Mouse (Mus musculus) adrenal gland, postnatal 4 days (tissue): ENCODE data around the gene Adgrf1. TPM values are rescaled to one million over a fixed set of nuclear protein-coding genes. Genes with fewer than 3 reads are reported as not detected.

ENCODE experiments used
- DNase-seq, 2 experiments: peaks; one replicate each; pipeline ENCODE4 v3.0.0; 2021 to 2022; ENCODE audit warnings: low spot score in 2 of 2, mixed read lengths in 2 of 2
- total RNA-seq, 2 experiments: library from RNA; stranded (reverse); gene quantifications; 2 replicates each; pipeline ENCODE4 v1.2.3; 2021

Gene Adgrf1
- total RNA-seq, 2 experiments from 2014 or later: 0.59 to 0.64 TPM

DNA sequence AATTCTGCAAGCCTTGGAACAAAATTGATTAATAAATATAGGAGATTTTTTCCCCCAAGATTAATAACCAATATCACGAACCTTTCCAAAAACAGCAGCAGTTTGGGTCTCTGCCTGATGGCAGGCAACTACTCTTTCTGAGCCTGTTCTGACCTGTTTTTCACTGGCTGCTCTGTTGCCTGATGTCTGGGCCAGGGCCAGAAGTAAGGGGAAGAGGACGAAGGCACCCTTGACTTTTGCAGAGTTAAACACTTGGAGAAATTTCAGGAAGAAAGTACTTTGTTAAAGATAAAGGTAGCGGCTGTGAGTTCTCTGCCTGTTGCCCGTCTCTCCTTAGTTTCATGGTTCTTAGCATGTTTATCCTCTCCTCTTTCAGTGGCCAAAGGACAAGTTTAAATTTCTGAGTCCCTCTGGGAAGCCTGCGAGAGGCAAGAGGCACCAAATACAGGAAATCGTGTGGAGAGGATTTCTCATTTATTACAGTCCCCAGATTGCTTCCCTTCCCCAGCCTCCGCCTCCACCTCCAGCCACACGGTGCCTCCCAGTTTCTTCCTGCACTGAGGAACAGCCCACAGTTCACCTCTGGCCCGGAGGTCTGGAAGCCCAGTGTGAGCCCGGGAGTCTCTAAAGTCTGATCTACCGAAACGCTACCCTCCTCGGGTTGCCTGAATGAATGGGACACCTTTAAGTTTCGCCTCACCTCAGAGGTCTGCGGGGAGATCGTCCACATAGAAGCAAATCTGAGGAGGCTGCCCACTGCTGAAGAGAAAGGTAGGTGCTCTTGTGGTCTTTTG lies 89.9 kb downstream of the Adgrf1 start, which contains the start of gene Adgrf5:
Gene Adgrf5, plus strand, starts transcription at position 626 of the 794 bp plus-strand sequence.
- no peak for DNase-seq

- no peak for DNase-seq
These were observed 90.9 kb downstream of the Adgrf1 start for GRCm38 (mm10) chr17:43361021-43361420.

DNA sequence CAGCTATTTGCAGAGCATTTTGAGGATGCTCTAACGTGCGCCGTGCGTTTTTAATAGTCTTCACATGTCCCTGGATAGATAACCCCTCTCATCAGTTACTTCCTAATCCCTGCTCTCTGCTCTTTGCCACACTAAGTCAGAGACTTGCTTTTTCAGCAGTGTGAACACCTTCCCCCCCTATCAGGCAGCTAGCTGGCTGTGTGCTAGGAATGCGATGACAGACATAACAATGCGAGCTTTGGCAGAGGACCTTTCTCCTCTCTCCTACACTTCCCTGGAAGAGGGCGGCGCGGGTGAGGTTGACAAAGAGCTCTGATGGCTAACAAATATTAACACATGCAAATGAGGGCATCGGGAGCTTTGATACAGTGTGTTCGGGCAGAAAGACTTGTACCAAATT lies 92.2 kb downstream of the Adgrf1 start:
- no peak for DNase-seq

DNA sequence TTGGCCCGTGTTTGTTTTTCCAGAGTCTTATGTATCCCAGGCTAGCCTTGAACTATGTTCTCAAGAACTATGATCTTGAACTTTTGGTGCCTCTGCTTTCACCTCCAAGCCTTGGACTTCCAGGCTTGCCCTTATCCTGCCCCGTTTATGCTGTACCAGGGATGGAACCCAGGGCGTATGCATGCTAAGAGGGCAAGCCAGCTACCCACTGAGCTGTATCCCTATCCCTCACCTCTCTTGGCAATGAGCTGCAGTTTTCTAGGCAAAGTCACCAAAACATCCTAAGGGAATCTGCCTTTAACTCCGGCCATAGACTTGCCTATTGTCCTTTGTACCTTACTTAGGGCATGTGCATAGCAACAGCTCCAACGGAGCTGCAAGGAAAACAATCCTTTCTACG lies 92.8 kb downstream of the Adgrf1 start:
- DNase-seq: no peak

DNA sequence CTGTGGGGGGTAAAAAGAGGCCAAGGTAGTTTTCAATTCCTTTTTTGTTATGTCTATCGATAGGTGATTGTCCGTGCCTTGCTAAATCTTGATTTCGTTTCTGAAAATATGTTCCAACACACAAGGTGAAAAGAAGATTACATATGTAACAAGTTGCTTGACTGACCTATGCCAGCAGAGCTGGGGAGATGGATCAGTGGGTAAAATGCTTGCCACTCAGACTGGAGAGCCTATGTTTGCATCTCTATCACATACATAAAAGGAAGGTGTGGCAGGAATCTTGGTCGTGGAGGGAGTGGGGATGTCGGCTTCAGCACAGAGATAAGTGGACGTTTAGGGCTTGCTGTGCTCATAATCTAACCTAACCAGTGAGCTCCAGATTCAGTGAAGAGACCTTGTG lies 93.8 kb downstream of the Adgrf1 start:
- no peak for DNase-seq

DNA sequence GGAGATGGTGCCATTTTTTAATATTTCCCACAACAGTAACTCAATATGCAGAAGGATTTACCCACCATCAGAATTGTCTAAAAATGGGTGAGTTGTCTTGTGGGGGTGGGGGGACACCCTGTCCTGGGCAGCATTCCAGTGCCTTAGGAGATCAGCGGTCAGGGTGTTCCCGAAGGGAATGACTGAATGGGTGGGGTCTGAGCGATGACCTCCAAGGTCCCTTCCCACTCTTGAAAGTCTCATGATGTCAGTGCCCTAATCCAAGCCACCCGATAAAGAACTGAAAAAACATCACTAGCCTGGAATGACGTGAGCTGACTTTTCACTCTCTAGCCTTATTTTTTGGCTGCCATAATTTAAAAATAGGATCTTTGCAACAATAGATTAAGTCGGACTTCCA lies 95.2 kb downstream of the Adgrf1 start:
- DNase-seq: no peak

DNA sequence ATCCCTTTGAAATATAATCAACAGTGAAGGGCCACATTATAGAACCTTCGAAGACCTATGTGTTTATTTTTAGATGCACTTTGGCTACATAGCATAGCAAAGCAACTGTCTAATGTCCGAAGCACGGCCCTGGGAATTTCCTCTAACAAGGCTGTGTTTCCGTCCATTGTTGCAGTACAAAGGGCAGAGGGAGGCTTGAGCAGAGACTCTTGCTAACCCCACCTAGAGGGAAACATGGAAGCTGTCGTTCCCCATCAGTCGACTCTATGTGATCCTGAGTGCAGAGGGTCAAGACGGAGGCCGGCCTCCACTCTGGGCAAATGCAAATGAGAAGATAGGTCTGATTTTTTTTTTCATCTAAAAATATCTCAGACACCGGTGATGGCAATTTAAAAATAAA lies 96.4 kb downstream of the Adgrf1 start:
- no peak for DNase-seq

- DNase-seq: no peak
These were observed 98.0 kb downstream of the Adgrf1 start for GRCm38 (mm10) chr17:43368171-43368576.

GRCm38 (mm10) chr17:43372604-43373003 lies 102.5 kb downstream of the Adgrf1 start:
- no peak for DNase-seq

GRCm38 (mm10) chr17:43374020-43374419 lies 103.9 kb downstream of the Adgrf1 start:
- DNase-seq: no peak

Other genes starting within 250 kb of the Adgrf1 start
- 10 to 100 TPM; 78.0 to 78.1 TPM for gene Adgrf5, start 90.1 kb downstream of the Adgrf1 start, total RNA-seq
- 10 to 100 TPM in 1 of 2 experiments, under 1 TPM in 1; 0.85 to 28.5 TPM for gene Mep1a, start 232.5 kb downstream of the Adgrf1 start, total RNA-seq